Mouse (Mus musculus) spleen, postnatal 36 days (tissue): ENCODE measurements around the gene Cacul1.
A peak's percentile ranks its signal among the peaks of the same experiment; 100 is the strongest.
"Not testable (repeated sequence)": the region's sequence is repeated elsewhere in the genome, so short reads cannot be mapped to it uniquely, and the experiment has no call there.

Experiments
- DNase-seq, 2 experiments: peaks; one replicate each; pipeline ENCODE4 v3.0.0; 2022; ENCODE audit warnings: low spot score in 2 of 2, mixed read lengths in 1 of 2

Cacul1 gene

DNA sequence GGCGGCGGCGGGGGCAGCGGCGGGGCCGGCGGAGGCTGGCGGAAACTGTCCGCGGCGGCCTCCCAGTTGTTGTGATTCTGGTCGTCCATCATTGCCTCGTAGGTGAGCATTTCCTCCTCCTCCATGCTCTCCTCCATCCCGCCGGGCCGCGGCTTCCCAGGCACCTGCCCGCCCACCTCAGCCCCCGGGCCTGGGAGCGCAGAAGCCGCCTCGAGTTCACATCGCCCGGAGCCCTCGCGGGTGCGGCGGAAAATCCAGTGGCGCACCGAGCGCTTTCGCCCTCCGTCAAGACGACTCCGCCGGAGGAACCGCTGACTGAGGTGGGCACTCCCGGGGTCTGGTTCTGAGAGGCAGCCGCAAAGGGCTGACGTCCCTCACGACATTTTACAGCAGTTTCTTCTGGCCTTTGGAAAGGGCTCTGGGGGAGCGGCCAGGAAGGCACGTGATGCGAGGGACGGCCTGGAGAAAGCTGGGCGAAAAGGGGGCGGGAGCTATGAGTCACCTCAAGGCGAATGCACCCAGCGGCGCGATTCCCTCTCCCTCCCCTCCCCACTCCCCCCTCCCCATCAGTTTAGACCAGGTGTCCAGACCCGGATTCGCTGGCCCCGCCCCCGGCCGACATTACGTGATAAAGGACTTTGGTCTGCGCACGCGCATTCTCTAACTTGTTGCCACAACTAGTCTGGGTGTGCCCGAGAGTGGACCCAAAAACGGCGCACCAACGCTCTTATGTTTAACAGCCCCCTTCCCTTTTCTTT lies at the start of gene Cacul1:
Gene Cacul1 (minus strand): TSS at position 444 of the 758 bp plus-strand sequence.
- peak; percentile 95 to 97 for DNase-seq

DNA sequence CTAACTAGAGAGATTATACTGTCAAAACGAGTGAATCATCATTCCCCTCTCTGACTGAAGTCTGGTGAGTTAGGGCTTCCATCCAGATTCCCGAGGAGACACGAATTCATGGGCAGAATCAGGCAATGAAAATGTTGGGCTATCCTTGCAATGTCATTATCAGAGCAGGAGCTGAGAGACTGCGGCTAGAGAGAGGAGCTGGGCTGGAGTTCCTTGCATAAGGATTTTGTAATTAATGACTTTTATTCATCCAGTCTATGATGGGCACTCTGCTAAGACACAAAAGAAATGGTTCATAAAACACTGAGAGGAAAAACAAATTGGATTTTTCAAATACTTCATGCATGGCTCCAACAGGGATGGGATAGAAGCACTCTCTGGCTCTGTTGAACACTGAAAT lies 38.6 kb upstream of the Cacul1 start:
- DNase-seq: no peak

DNA sequence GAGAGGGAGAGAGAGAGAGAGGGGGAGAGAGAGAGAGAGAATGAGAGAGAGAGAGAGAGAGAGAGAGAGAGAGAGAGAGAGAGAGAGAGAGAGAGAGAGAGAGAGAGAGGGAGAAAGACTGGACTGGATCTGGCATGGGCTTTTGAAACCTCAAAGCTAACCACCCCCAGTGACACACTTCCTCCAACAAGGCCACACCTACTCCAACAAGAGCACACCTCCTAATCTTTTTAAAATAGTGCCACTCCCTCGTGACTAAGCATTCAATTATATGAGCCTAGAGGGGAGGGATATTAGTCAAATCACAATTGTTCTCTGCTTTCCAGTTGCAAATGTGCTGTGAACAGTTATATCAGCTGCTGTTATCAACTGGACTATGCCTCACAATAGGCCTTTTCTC lies 36.2 kb upstream of the Cacul1 start:
- DNase-seq: no peak

DNA sequence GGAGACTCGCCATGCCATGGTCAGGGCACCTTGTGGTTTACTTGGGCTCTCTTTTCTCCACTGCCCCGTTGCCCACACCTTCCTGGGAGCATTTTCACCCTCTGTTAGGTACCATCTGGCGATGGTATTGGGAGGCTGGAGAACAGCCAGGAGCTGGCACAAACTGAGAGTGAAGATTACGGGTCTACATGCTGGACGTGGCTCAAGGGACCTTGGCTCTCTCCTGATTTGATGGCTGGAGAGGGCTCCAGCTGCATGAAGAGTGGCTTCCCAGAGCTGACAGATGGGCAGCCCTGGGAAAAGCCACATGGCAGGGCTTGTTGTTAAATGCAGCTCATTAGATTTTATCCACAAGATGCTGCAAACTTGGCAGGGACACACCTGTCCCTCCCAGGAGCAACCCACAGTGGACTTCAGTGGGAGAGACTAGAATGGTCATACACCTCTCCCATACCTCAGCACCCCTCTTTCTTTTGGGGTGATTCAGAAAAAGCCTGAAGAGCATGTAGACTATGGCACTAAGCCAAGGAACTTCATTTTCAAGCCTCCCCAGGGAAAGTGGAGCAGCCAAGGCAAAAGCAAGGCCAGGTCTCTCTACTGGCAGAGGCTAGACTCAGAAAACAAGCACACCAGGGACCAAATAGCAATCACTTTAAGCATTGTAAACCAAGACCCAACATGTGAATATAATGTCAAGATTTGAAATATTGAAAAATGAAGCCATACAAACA lies 34.8 kb upstream of the Cacul1 start:
- DNase-seq: no peak

DNA sequence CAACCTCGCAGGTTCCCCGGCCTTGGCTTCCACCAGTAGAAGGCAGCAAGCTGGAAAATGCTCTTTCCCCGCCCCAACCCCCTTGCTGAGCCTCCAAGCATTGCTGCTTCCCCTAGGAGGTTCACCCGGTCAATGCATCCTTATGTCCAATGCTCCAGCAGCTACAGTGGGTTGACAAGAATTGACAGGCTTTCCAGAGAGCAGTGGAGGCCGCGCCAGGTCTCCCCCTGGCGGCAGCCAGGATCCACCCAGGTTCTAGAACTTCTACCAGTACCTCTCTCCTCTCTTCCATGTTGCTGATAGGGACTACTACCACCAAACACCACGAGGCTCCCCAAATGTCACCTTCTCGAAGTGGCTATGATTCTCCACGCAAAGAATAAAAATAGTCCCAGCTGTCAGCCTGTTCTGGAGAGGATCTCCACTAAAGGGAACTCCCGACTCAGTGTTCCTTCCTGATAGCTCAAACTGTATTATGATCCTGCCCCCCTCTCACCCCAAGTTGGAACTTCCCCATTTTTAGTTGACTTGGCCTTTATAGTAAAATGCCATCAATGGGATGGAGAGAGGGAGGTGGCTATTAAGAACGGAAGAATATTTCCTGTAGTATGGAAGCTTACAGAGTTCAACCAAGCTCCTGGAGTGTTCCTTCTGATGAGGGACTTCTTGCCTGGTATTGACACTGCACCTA lies 30.8 kb upstream of the Cacul1 start:
- DNase-seq: peak in 1 of 2 experiments; percentile 4

DNA sequence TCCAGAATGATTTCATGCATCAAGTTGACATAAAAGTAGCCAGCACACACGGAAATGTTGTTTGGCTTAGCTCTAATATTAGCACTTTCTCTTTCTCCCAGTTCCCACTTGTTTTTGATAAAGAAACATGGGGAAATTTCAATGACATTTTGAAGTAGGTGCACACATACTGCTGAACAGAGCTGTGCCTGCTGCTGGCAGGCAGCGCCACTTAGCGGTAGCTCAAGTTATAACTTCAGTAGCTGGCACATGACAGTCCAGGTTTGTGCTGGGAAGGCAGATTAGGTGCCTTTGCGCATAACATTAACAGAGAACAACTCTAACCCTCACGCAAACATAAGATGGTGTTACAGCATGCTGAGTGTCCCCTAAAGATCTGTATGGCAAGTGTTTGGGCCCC lies 27.9 kb upstream of the Cacul1 start:
- DNase-seq: no peak

DNA sequence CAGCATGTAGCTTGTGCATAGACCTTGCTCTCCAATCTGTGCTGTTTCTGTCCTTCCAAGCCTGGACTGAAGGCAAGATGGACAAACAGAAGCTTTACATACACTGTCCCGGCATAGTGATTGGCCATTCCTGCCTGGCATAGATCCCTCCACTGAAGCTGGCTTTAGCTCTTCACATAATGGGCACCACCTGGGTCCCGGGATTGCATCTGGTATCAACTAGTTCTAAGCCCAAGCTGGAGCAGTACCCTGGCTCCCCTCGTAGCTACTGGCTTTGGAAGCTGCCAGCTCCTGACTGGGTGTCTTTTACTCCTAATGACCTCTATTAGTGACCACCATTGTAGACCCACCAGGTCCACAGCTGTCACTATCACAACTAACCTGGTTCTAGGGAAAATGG lies 22.8 kb upstream of the Cacul1 start:
- no peak for DNase-seq

DNA sequence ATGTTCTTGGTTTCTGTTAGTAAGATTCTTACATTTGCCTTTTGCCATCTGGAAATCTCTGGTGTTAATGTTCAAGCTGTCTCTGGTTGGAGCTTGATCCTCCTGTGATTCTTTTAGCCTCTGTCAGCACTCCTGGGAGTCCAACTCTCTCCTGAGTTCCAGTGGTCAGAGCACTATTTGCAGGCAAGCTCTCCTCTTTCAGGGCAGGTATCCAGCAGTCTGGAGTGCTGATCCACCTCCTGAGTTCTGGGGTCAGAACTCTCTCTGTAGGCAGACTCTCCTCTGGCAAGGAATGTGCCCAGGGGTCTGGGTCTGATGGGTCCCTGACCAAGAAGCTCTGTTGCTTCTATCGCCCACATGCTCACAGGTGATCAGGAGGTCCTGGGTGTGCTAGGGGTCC lies 21.2 kb upstream of the Cacul1 start:
- DNase-seq: not testable (repeated sequence)

DNA sequence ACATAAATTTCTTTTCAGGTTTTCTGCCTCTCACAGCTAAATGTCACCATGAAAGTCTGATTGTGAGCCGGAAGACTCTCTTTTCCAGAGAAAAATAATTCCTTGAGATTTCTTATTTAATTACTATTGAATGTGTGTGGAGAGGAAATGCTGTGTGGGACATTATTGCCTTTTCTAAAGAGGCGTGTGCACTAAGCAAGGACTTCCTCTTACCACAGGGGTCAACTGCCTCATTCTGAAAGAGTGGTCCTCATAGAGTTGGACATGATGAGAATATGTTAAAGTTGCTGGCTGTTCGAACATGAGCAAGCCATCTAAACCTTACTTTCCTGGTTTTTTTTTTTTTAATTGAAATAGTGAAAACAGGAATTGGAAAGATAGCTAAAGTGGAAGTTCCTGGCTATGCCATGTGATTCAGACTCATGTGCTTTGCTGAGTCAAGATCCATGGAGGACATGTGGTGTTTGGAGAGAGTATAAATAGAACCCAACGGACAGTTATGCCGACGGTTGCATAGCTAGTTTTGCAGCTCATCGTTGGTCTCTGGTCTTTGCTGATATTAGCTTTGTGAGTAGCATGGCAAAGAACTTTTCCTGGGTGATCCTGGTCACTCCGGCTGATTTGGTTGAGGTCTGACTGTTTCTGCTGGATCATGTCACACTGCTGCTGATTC lies 17.3 kb upstream of the Cacul1 start:
- DNase-seq: no peak

DNA sequence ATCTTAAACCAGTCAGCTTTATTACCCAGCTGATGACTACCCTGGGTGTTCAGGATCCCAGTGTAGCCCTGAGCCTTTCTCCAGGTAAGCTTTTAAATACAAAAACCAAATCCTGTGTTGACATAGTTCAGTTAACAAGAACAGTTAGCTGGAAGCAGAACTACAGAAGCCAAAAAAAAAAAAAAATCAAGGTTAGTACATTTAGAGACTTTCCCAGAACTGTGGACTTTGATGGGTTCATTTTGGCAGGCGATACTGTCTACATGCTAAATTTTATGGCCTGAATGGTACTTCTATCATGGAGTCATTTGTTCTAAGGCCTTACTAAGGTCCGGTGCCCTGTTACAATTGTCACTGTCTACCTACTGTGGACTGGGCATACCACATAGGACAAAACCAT lies 8.8 kb upstream of the Cacul1 start:
- no peak for DNase-seq

DNA sequence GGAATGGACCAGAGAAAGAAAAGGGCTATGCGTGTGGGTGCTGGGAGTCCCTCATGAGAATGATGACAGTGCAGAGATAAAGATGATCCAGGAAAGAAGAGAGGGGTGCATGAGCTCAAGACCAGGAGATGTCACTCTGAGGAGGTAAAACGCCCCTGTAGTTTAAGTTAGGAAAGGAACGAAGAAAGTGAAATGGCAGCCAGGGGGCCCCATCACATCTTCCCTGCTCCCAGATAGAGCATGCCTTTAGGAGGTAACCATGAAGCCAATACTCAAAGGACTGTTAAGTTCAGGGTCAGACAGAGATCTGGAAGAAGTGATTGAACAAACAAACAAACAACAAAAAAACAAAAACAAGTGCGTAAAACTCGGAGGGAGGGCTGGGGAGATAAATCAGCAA lies 5.8 kb upstream of the Cacul1 start:
- no peak for DNase-seq

DNA sequence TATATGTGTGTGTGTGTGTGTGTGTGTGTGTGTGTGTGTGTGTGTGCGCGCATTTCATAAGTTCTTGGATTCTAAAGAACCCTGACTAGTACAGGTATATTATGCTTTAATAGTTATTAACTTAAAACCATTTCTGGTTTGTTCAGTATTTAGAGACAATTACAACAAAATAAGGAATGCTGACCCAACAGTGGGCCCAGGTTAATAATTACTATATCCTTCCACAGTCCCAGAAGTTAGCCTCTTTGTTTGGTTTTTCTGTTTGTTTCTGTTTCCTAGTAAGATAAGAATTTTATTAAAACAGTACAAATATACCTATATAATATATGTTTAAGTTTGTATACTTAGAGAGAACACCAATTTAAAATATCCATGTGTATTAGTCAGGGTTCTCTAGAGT lies 2.4 kb upstream of the Cacul1 start:
- no peak for DNase-seq

DNA sequence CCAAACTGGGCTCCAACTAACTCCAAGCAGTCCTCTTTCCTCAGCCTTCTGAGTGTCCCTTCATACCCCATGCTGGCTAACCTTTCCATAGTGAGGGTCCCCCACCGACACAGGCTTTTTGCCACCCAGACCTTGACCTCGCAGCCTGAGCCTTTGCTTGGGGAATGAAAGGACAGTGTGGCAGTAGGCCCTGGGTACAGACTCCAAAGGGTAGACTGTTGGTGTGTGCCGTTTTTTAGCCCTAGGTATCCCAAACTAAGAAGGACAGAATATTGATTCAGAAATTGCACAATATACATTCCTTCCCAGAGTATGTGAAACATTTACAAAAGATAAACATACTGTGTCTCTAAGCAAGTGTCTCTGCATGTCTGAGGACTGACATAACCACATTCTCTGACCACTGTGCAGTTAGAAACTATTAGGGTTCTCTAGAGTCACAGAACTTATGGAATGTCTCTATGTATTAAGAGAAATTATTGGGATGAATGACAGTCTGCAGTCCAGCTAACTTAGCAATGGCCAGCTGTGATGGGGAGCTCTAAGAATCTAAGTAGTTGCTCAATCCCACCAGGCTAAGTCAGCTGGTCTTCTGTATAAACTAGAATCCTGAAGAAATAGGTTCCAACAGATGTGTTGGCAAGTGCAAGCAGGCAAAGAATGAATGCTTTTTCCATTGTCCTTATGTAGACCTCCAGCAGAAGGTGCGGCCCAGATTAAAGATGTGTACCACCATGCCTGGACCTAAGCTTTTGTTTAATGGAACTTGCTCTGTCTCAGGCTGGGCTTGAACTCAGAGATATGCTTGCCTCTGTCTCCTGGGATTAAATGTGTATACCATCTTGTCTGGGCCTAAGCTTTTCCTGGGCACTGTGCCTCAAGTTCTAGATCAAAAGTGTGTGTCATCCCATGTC lies 809 bp upstream of the Cacul1 start:
- no peak for DNase-seq

DNA sequence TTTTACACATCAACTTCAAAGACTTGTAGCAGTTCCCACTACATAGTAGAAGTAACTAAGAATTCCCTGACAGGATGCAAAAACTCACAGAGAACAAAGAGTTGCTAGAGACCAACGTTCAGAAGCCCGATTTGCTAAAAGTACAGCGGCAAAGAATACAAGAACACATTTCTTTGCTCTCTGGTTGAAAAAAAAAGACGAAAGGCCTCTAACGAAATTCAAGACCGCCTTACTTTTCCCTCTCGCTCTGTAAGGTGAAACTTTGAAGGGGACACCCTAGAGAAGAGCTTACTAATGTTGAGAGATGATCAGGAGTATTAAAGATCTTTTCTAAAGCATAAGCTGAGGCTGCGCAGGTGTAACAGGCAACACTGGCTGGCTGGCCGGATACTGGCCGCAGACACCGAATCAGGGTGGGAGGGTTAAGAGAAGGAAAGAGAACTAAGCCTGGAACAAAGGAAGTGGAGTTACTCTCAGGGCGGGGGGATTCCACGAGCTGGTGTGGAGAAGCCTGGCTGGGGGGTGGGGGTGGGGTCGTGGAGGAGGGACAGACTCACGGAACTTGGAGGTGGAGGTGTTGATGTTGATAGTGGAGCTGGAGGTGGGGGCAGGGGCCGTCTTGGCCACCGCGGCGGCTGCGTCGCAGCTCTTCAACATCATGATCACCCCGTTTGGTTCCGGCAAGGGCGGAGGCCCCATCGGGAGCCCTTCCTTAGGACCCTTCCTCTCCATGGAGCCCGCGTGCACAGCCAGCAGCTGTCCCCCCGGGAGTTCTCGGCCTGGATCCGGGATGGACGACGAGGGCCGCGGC lies 849 bp downstream of the Cacul1 start:
- peak; percentile 33 to 41 for DNase-seq

DNA sequence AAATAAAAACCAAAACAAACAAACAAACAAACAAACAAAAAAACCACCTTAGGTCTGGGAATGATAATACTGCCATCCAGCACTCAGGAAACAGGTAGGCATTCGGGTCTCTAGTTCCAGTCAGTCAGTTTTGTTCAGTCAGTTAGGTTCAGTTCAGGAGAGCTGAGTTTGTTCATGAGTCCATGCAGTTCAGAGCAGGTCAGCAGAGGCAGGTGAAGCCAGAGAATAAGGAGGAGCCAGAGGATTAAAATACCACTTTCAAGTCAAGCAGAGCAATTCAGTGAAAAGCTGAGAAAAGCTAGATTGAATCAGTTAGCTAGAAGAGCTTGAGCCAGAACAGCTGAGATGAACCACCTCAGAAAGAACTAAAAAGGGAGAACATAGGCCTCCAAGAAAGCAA lies 4.1 kb downstream of the Cacul1 start:
- no peak for DNase-seq

DNA sequence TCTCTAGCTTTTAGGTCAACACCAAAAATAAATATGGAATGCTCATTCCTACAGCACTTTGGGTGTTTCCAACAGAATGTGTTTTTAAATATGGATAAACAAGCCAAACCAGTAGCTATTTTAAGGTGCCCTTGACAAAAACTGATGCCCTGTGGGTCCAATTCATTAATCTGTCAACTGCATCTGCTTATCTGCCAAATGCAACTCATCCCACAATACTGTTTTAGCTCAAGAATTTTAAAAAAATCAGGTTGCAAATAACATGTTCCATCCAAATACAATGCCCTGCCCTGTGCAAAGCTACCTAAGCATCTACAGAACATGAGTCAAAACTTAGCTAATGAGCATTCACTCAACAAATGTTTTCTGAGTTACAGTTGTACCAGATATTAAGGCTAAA lies 20.3 kb downstream of the Cacul1 start:
- no peak for DNase-seq

DNA sequence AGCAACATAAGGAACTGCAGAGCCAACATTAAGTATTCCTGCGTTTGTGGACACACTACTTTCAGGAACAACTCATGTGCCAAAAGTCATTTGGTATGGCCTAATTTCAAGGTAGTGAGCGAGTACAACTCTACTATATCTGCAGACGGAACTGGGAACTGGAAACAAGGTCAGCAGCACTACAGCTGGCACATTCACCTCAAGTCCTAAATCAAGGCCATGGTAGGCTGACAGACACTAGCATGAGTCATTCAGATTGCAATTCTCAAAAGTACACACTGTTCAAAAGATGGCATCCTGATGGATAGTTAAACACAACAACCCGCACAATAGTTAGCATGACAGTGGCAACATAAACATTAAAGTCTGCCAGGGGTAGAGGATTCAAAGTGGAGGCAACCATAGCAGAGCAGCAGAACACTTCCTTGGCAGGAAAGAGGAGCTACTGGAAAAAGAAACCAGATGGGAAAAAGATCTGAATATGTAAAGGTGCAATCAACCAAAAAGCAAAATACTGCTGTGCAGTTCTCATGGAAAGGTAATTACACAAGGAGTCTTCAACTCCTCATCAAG lies 25.9 kb downstream of the Cacul1 start:
- no peak for DNase-seq

DNA sequence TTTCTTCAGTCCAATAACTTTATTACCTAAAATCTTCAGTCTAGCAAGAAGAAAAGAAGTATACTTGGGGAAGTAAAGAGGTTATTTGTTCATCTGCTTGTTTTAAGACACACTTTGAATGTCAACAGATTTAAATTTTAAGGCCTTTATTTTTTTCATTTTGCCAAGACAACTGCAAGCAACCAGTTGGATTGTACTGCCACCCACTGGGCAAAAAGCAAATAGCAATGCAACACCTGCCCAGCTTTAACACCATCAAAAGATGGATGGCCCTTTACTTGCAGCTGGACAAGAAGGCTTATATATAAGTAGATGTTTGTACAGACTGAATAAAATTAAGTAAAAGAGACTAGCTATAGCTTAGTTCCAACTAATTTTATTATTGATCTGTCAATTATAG lies 27.3 kb downstream of the Cacul1 start:
- peak; percentile 22 to 29 for DNase-seq

DNA sequence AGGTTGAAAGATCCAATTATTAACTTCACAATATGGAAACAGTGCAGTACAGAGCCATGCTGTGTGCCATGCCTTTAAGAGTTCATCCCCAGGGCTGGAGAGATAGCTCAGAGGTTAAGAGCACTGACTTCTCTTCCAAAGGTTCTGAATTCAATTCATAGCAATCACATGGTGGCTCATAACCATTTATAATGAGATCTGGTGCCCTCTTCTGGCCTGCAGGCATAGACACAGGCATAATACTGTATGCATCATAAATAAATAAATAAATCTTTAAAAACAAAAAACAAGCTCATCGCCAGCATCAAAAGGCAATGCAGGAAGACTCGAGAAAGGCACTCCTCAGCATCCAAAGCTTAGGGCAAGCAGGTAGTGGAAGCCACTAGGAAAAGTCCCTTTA lies 37.5 kb downstream of the Cacul1 start:
- peak in 1 of 2 experiments; percentile 4 for DNase-seq

DNA sequence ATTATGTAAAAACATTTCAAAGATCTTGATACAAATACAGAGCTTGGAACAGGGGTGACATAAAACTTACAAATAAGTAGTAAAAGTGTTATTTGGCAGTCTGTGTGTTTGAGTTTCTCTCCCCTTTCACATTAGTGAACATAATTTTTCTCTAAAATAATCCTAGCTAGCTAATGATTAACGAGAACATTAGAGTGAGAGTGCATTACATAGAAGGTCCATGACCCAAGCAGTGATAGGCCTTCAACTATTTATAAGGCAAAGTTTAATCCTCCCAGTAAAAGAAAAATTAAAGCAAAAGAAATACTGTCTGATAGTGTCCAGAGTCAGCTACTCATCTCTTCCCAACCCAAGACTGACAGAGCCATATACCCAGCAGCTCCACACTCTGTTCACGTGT lies 48.9 kb downstream of the Cacul1 start:
- no peak for DNase-seq
